Mouse (Mus musculus): Measurements from ENCODE around the gene Timm8a2.

GRCm38 (mm10) chr14:122012193-122012592, 22.3 kb upstream of the Timm8a2 start:
- TF ChIP-seq ZC3H11A (IDR thresholded peaks at IDR 0.05; ENCODE audit: borderline replicate concordance, low read depth, low read length) = no peak
- no peak for TF ChIP-seq ZNF384 (IDR thresholded peaks at IDR 0.05; ENCODE audit: low read depth, low read length)
- TF ChIP-seq CHD2 (IDR thresholded peaks at IDR 0.05; ENCODE audit: low read depth, low read length) = no peak
- TF ChIP-seq MAFK (IDR thresholded peaks at IDR 0.05; ENCODE audit: insufficient read depth, low read depth, low read length) = no peak
- no peak for TF ChIP-seq HCFC1 (IDR thresholded peaks at IDR 0.05; ENCODE audit: borderline replicate concordance, insufficient read depth, low read length)
